Mouse (Mus musculus) gastrocnemius, adult 2 months (tissue): Measurements from ENCODE around the gene Atxn1. TPM values are rescaled to one million over a fixed set of nuclear protein-coding genes. Genes with fewer than 3 reads are reported as not detected.
A peak's percentile ranks its signal among the peaks of the same experiment; 100 is the strongest.

ENCODE experiments used
- DNase-seq: peaks from one replicate; pipeline ENCODE4 v3.0.0; 2022
- H3K27ac ChIP-seq: fragments of 200-600 bp; 2 replicates; pipeline ENCODE4 v1.8.1; 2022; ENCODE audit warnings: mild to moderate bottlenecking
- H3K4me3 ChIP-seq: fragments of 200-600 bp; 2 replicates; pipeline ENCODE4 v1.8.1; 2022; ENCODE audit warnings: mild to moderate bottlenecking, moderate library complexity
- CTCF ChIP-seq: fragments of 200-600 bp; IDR thresholded peaks from 2 replicates; pipeline ENCODE4 v1.8.1; 2022; ENCODE audit warnings: antibody characterized with exemption, mild to moderate bottlenecking, moderate library complexity
- intact Hi-C: fragments of 180-260 bp; cut with DNase I; formaldehyde crosslinking; loops from one replicate; pipeline ENCODE4 v1.15.1; 2025
- total RNA-seq, 2 experiments: library from RNA; stranded (reverse); gene quantifications; 2 replicates each; pipeline ENCODE4 v1.2.3; 2021

Atxn1 gene
- total RNA-seq, 2 experiments from 2014 or later: 40.4 to 56.3 TPM

- intact Hi-C loops: no loop called here
- H3K27ac ChIP-seq: no peak overlapping the region
- TF ChIP-seq CTCF: peak; percentile 77
- peak; percentile 31 for DNase-seq
- no peak overlapping the region for H3K4me3 ChIP-seq
These were observed 351.5 kb downstream of the Atxn1 start for GRCm38 (mm10) chr13:45613346-45613745.

GRCm38 (mm10) chr13:45611554-45611953 lies 353.3 kb downstream of the Atxn1 start:
- intact Hi-C loops: no loop called here
- Histone ChIP-seq H3K27ac (no peak overlapping the region), H3K4me3 (no peak overlapping the region)
- no peak for TF ChIP-seq CTCF
- DNase-seq: no peak

DNA sequence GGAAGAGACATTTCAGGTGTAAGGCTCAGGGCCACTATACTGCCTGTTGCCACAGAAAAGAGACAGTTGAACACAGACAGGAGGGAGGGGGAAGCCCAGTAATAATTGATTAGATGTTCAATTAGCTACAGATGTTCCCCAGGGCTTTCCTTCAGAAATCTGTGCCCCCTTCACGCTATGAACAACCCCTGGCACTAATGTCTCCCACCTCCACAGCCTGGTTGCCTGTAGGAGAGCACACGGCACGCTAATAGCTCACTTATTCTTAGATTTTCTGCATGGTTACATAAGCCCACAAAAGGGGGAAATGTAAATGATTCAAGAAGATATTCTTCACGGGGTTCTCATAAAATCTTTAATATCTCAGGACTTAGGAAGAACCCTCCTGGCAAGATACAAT lies 355.3 kb downstream of the Atxn1 start:
- no peak for DNase-seq
- intact Hi-C loops: no loop called here
- H3K27ac ChIP-seq: no peak overlapping the region
- no peak overlapping the region for H3K4me3 ChIP-seq
- no peak for TF ChIP-seq CTCF

- intact Hi-C loops: no loop called here
- H3K27ac ChIP-seq: no peak overlapping the region
- peak; percentile 44 for TF ChIP-seq CTCF
- DNase-seq: no peak
- no peak overlapping the region for H3K4me3 ChIP-seq
These were observed 356.2 kb downstream of the Atxn1 start for GRCm38 (mm10) chr13:45608593-45608992.

- intact Hi-C loops: no loop called here
- no peak for DNase-seq
- no peak overlapping the region for H3K27ac ChIP-seq
- no peak overlapping the region for H3K4me3 ChIP-seq
- TF ChIP-seq CTCF: no peak
These were observed 356.9 kb downstream of the Atxn1 start for GRCm38 (mm10) chr13:45607946-45608345.

GRCm38 (mm10) chr13:45603636-45604035 lies 361.2 kb downstream of the Atxn1 start:
- no peak overlapping the region for H3K27ac ChIP-seq
- DNase-seq: no peak
- intact Hi-C loops: no loop called here
- TF ChIP-seq CTCF: no peak
- H3K4me3 ChIP-seq: no peak overlapping the region

DNA sequence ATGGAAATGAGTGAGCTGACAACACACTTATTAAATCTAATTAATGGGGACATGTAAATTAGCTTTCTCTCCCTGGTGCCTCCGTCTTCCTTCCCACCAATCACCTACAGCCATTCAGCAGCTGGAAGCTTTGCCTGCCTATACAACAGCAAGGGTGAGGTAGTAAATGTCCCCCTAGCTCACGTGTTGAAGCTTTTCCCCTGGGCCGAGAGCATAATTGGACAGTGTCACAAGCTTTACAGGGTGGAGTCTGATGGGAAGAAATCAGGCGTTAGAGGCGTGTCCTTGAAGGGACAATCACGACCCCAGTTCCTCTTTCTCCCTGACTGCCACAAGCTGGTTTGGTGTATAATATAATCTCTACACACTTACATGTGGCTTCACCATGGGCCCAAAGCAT lies 364.4 kb downstream of the Atxn1 start:
- TF ChIP-seq CTCF: no peak
- no peak overlapping the region for H3K27ac ChIP-seq
- DNase-seq: no peak
- H3K4me3 ChIP-seq: no peak overlapping the region
- intact Hi-C loops: no loop called here

GRCm38 (mm10) chr13:45599831-45600230 lies 365.0 kb downstream of the Atxn1 start:
- intact Hi-C loops: no loop called here

GRCm38 (mm10) chr13:45595416-45595815 lies 369.4 kb downstream of the Atxn1 start:
- Histone ChIP-seq H3K4me3 (no peak overlapping the region), H3K27ac (no peak overlapping the region)
- no peak for TF ChIP-seq CTCF
- no peak for DNase-seq
- intact Hi-C loops: no loop called here

More at GRCm38 (mm10) chr13:45599831-45600230, 365.0 kb downstream of the Atxn1 start:
- Histone ChIP-seq H3K27ac (no peak overlapping the region), H3K4me3 (no peak overlapping the region)
- no peak for TF ChIP-seq CTCF
- DNase-seq: no peak

DNA sequence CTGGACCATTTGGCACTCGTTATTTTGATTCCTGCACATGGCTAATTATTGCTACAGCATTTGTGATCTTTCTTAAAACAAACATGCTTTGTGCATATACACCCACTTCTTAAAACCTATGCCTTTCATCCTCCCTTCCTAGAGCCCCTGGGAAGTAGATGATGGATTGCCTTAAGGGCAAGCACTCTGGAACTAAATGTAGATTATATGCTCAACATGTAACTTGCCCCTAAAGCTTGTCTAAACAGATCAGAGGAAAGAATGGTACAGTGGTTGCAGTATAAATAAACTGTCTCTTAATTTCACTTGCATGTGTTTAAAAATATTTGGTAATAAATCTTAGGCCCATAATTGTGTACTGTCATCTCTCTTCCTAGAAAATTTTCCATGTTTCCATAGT lies 370.9 kb downstream of the Atxn1 start:
- intact Hi-C loops: no loop called here
- no peak for DNase-seq
- no peak overlapping the region for H3K4me3 ChIP-seq
- H3K27ac ChIP-seq: no peak overlapping the region
- no peak for TF ChIP-seq CTCF

DNA sequence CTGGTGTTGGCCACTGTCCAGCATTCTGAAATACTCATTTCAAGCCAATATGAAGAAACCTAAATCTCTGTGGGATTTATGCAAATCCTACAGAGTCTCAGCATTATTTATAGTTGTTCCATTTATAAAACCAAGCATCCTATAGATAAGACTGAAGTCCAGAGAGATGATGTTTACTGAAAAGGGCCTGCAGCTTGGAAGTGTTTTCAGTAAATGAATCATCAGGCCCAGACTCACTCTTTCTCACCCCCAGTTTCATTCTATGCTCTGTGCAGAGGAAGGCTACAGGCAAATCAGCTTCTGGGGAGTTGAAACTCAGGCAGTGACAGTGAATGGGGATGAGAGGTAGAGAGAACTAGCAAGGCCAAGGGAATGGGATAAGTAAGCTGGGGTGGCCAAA lies 373.9 kb downstream of the Atxn1 start:
- Histone ChIP-seq H3K27ac (no peak overlapping the region), H3K4me3 (no peak overlapping the region)
- intact Hi-C loops: no loop called here
- no peak for DNase-seq
- no peak for TF ChIP-seq CTCF

- Histone ChIP-seq H3K27ac (no peak overlapping the region), H3K4me3 (no peak overlapping the region)
- DNase-seq: no peak
- intact Hi-C loops: no loop called here
- peak; percentile 36; the same call in 1 of the 2 replicates for TF ChIP-seq CTCF
These were observed 381.7 kb downstream of the Atxn1 start for GRCm38 (mm10) chr13:45583061-45583460.

- intact Hi-C loops: no loop called here
- no peak for TF ChIP-seq CTCF
- no peak for DNase-seq
- Histone ChIP-seq H3K27ac (no peak overlapping the region), H3K4me3 (no peak overlapping the region)
These were observed 382.5 kb downstream of the Atxn1 start for GRCm38 (mm10) chr13:45582294-45582693.

DNA sequence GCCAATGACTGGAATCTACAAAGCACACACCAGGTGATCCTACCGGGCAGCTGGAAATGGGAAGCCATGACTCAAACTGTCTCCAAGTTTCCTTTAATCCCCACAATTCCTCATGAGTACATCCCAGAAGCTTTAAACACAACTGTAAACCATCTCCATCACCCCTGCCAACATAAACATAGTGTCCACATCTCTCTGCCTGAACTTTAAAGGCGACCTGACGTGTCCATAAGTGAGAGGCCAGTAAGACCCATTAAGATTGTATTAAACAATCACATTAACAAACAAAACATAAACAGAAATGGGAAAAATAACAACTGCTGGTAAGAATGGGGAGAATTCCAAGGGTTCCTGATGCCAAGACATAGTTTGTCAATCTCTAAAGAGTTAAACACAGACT lies 385.1 kb downstream of the Atxn1 start:
- no peak for DNase-seq
- TF ChIP-seq CTCF: no peak
- intact Hi-C loops: no loop called here
- Histone ChIP-seq H3K4me3 (no peak overlapping the region), H3K27ac (no peak overlapping the region)

DNA sequence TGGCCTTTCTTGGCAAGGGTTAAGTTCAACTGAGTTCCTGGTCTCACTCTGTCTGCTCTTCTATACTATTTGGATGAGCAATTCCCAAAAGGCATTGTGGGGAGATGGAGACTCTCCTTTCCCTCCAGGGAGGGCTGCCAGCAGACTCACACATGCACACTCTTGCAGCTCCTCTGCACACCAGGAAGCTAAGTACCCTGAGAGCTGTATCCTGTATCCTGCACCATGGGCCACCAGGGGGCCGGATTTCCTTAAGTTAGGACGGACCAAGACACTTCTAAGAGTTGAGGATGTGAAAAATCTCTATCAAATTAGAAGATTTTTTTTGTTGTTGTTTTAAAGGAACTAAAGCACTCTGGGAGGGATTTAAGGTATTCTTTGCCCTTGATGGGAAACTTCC lies 387.0 kb downstream of the Atxn1 start:
- TF ChIP-seq CTCF: peak; percentile 48
- intact Hi-C loops: no loop called here
- no peak for DNase-seq
- Histone ChIP-seq H3K27ac (peak overlapping the region; percentile 28; the same call in 1 of the 2 replicates), H3K4me3 (no peak overlapping the region)
